Mouse (Mus musculus) thymus, postnatal 36 days (tissue): ENCODE results near the gene Hbq1b.

Source experiments
- DNase-seq, 2 experiments: peaks; one replicate each; pipeline ENCODE4 v3.0.0; 2022; ENCODE audit warnings: mixed read lengths in 2 of 2

The Hbq1b gene

DNA sequence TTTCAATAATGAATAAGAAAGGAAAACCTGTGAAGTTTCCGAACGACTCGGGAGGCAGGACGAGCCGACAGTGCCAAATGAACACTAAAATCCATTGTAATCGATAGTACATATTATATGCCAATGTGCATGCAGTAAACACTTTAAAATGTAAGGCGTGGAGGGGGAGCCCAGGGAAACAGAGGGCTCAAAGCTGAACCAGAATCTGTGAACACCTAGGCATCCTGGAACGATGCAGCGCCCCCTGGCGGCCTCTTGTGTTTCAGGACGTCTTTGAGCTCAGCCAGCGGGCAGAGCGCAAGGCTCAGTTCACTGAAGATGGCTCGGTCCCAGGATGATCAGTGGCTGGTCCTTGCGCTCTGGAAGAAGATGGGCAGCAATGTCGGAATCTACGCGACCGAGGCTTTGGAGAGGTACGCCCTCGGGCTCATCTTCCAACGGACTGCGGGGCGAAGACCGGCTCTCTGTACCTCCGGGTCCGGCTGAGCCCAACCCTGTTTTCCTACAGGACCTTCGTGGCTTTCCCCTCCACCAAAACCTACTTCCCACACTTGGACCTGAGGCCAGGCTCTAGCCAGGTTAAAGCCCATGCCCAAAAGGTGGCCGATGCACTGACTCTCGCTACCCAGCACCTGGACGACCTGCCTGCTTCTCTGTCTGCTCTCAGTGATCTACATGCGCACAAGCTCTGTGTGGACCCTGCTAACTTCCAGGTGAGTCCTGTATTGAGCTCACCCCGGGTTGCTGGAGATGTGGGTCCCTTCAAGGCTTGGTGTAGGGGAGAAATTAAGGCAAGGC lies at the start of gene Hbq1b:
TSS of gene Hbq1b (plus strand) at position 271 of the 798 bp plus-strand sequence.
- DNase-seq = peak; percentile 71 to 72

DNA sequence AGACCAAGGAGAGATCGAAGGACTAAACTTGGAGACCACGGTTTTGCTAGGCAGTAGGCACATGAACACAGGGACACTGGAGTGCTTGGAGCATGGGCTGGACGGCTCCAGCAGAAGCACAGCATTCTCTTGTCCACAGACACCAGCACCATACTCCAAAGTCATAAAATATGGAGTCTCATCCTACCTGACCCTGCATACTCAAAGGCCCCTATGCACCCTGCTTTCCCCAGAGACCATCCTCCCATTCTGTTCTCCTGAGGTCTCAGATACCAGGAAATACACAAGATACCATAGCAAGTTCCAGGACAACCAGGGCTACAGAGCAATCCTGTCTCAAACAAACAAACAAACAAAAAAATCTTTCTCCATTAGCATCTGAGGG lies 49.4 kb upstream of the Hbq1b start:
- no peak for DNase-seq

DNA sequence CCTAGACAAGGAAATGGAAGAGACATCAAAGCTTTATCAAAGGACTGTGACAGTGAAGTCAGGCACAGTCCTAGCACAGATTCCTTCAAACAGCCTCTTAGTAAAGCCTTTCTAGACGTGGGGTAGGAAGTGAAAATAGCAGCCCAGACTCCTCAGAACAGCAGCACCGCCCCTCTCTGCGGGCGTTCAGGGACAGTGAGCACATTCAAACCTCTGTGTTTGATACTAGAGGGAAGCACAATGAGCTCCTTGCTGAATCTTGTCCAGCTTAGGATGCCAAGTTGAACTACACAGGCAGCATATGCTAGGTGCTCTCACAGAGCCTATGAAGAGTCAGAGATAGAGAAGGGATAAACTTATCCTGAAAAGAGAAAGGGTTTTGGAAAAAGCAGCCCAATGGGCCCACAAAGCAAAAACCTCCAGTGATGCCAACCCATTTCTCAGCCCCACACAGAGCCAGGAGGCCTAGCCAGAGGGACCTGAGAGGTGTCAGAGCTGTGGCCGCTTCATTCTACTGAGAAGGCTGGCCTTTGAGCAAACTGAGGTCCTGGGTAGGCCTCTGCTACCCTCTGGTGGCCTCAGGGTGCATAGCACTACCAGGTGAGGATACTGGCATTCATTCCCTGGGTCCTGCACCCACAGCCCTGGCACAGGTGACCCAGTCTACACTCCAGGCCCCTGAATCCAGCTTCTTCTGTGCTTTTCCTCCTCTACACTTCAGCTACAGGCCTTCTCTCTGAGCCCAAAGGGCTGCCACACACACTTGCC lies 48.5 kb upstream of the Hbq1b start:
- peak; percentile 70 to 77 for DNase-seq

DNA sequence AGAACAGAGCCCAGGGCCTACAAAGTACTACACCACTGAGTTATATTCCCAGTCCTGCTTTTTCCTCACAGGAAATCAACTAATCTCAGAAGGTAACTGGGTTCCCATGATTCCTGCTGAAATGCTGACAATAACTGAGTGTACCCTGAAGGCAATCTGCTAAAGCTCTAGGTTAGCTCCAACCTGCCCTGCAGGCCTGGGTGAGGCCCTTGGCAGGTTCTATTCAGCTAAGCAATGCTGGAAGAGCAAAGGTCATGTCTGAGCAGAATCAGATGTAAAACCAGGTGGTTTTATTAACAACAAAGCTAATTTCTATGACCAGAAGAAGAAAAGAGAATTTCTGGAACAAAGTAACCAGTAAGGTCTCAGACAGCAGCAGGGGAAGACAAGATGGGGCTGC lies 45.4 kb upstream of the Hbq1b start:
- no peak for DNase-seq

DNA sequence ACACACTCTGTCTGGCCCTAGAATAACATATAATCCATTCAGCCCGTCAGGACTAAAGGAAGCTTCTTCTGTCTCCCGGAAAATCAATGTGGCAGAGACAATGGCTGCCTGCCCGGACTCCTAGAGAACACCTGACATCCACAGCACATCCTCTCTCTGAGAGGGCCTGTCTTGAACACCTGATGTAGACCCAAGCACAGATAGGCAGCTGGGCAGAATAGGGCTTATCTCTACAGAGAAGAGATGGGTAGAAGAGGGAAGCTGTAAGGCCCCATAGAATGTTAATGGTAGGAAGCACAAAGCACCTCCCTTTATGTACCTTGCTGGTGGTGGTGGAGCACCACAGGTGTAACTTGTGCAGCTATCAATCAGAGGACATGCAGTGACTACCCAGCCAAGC lies 44.6 kb upstream of the Hbq1b start:
- no peak for DNase-seq

DNA sequence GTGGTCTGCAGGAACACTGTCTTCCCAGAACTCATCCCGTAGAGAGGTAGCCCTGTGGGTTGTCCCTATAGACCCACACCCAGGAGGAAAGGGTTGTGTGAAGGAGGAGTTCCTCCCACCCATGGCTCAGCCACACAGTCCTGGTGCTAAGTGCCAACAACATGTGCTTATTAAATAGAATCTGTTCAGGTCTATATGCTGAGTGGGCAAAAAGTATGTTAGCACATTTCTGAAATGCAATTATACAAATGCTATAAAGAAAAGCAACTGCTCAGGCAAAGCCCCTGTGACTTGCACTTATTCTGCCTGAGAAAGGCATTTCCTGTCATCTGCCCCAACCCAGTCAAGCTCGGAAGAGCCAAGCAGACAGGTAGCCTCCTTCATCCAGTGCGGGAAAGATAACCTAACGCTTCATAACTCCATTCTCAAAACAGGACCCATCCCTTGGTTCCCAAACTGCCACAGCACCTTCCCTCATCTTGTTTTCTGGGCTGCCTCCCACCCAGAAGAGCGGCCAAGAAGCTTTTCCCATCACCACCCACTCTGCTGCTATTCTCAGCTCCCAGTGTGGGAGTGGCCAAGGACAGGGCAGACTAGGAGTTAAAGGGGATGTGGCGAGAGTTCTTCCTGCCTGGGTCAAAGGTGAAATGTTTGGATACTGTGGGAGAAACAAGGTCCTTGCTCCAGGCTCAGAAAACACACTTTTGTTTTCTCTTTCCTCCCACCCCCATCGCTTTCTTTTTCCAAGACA lies 43.4 kb upstream of the Hbq1b start:
- DNase-seq = no peak

DNA sequence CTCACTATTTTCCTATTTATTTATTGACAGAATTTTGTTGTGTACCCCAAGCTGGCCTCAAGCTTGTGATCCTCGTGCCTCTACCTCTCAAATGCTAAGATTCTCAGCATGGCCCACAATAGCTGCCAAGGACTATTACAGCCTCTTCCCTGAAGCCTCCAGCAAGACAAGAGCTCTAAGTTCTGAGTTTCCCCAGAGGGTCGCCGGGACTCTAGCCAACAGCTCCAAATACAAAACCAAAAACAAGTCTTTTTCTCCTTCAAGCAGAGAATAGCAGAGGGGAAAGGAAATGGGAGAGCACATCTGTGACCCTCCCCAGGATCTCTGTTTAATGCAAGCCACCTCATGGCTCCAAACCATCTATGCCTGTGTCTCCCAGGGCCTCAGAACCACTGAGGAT lies 42.7 kb upstream of the Hbq1b start:
- DNase-seq = no peak

DNA sequence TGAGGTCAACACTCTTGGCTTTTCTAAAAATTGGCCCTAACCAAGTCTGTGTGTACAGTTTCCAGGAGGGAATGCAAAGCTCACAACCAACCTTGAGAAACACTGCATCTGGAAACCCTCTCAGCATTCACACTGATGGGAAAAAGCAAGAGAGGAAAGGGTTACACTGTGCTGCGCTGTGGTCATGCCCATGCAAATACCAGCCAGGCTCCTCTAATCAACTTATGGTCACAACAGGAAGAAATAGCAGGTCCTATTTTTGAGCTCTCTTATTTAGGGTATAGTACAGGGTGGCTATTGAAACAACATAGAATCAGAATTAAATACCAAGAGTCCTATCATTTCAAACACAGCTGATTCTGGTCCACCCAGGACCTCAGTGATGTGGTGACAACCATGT lies 42.1 kb upstream of the Hbq1b start:
- no peak for DNase-seq

DNA sequence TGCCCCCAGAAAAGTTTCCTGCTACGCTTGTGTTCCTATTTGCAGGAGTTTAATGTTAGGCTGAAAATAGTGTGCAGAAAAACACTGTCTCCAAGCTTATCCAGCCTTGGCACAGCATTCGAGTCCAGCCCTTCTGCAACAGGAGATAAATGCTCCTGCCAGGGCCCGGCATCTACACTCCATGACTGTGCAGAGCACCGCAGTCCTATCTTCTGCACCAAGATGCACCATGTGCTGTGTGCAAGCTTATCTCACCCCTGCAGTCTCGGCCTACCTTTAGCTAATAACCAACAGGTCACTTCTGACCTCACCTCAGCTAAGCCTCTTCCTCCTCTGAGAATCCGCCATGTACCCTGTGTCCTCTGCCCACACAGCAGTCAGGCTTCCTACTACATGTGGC lies 41.2 kb upstream of the Hbq1b start:
- no peak for DNase-seq

DNA sequence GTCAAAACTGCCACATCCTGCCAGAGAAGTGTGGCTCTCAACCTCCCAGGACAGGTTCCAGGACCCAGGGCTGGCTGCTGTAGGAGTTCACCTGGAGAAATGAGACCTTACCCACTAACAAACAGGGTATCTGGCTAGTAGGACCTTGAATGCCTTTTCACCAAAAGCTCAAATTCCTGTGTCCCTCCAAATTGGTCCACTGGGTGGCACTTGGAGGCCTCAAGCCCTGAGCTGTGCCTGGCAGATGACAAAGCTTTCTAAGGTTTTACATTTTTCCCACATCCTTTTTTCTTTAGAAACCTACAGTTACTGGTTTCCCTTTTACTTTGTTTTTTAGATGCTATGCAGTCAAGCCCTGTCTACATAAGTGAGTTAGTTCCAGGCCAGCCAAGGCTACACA lies 39.7 kb upstream of the Hbq1b start:
- peak; percentile 23 to 30 for DNase-seq

DNA sequence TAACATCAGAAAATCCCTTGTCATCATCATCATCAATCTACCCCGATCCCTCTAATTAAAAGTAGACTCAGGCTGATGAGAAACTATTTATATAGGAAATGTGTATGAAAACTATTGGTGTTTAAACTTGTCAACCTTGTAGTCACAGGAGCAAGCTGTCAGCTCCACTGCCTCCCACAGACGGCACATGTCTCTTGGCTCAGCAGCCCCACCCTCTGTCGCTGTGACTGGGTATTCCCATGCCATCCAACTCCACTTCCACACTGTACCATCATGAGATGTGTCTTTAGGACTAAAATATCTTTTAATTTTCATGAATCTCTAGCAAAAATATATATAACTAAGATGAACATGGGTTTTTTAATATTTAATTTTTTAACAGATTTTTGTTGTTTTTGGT lies 38.4 kb upstream of the Hbq1b start:
- DNase-seq = no peak

DNA sequence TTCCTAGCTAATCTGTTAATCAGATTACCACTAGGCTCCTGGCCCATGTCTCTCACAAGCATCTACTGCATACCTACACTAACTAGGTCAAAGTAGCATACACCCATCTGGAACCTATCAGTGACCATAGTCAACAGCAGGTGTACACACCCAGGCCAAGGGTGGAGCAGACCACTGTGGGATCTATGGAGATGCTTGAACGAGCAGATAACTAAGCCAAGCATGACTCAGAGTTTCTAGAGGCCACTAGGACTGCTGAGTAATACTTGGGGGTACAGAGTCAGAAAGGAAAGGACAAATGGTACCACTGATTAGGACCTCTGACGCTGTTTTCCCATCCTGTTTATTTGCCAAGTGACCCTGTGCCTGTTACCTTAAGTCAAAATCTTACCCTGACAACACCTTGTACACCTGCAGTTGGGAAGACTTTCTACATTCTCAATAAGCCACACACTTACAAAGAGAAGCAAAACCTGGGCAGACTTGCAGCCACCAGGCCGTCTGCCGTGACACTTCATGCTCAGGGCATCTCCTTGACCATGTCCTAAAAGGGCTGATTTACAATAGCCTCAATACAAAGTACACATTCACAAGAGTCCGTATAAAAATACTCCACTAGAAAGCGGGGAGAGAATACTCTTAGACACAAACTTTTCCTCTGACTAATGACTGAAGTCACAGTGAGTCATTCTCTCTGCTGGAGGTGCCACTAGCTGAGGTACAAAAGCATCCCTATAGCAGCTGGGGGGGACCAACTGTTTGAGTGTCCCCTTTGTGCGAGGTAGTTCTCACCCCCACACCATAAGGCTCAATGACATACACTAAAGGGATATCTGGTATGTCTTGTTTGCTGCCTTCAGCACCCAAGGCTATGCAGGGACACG lies 35.6 kb upstream of the Hbq1b start:
- DNase-seq = no peak

DNA sequence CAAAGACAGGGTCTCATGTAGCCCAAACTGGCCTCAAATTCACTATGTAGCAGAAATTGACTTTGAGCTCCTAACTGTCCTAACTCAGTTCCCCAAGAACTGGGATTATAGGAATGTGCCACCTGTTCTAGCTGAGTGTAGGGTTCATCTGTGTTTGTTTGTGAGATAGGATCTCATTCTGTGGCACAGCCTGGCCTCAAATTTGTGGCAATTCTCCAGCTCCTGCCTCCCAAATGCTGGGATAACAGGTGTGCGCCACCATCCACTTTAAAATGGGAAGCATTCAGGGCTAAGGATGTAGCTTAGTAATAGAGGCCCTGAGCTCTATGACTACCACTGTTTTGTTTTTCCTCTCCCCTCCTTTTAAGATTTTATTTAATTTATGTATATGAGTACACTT lies 33.6 kb upstream of the Hbq1b start:
- DNase-seq = no peak

DNA sequence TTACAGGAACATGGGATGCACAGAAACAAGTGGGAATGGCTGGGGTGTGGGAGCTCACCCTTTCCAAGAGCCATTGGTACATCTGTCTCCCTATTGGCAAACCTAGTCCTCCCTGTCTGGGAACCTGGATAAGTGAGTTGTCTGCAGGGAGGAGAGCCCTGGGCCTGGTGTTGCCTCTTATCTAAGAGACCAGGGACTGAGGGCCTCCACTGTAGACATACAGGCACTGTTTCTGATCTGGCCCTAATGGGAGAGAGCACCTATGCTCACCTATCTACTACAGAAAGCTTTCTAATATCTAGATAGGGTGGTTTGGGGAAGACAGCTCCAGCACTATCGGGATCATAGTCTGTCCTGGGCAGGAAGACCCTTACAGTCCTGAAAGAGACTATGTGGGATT lies 30.6 kb upstream of the Hbq1b start:
- DNase-seq = no peak

DNA sequence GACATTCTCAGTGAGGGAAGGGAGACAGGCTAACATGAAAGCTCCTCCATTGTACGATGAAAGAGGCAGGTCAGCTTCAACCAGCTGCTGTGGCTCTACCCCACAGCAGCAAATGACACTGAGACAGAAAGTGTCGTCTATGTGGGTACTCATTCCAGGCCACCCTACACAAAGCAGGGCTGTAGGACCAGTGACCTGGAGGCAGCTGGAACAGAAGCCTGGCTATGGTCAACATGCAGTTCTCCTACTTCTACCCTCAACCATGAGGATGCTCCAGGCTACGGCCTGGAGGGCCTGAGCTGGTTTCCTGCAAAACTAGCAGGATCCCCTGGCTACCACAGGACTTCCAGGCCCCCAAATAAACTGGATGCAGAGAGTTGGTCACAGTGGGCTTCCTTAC lies 30.2 kb upstream of the Hbq1b start:
- no peak for DNase-seq

DNA sequence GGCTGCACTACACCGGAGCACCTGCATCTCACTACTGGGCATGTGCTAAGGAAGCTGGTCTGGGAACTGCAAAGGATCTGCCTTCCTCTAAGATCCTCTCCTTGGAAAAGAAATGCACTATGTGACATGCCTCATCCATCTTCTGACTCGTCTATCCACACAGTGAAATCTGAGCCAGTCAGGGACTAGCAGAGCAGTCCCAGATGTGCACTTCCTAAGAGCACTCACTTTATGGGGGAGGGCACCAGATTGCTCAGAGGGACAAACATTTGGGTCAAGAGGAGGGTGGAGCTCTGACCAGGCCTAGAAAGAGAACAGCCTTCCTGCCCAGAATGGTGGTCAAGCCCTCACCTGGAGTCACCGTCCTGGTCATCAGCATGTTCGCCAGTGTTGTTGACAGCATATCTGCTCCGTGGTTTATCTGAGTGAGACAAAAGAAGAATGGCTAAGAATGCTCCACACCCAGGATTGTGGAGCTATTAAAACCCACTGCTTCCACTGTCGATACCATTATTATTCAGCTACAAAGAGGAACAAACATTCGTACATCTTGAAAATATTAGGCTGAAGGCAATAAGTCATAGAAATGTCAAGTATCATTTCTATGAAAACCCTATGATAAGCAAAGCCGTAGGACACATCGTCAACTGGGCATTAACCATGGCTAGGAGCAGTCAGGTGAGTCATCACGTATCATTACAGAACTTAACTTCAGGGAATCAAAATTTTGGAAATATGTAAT lies 23.9 kb upstream of the Hbq1b start:
- no peak for DNase-seq

DNA sequence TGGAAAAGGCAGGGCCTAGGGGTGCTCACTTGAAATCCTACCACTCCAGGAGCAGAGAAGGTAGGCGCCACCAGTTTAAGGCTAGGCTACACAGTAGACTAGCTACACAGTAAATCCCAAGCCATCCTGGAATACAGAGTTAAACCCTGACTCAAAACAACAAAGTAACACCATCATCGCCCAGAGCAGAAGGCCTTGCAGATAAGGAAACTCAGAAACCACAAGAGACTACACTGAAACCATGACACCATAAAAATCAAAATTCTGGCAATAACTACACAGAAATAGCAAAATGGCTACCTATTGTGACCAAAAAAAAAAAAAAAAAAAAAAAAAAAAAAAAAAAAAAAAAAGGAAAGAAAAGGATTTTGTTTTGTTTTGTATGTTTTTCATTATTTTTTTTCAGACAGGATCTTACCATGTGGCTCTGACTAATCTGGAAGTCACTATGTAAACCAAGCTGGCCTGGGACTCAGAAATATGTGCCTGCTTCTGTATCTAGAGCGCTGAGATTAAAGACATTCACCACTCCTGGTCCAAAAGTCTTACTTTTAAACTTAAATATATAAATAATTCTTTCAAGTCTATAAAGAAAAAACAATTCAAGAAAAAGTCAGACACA lies 21.5 kb upstream of the Hbq1b start:
- DNase-seq = no peak

DNA sequence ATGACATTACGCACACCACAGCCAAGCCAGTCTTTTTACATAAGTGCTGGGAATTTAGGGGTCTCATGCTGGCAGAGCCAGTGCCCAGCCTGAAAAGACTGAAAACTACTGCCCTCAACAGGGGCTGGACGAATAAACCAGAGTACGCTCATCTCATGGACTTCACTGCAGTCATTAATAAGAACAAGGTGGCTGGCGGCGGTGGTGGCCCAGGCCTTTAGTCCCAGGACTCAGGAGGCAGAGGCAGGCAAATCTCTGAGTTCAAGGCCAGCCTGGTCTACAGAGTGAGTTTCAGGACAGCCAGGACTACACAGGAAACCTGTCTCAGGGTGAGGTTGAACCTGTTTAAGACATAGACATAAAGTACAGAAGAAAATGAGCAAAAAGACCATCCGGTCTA lies 20.6 kb upstream of the Hbq1b start:
- DNase-seq = no peak

DNA sequence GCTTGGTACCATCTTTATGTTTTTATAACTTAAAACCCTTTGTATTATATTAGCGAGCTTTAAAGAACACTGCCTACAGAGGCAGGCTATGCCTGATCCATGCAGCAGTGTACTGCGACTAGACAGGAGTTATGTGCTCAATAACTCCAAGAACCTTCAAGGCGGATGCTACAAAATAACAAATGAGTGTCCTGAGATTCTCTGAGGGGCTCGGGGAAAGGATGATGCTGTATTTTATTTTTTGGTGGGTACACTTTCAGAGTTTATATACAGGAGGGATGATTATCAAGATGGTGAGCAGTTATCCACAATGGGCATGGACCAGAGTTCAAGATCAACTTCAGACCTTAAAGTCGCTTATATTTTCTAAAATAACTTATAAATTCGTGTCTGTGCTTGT lies 20.0 kb upstream of the Hbq1b start:
- no peak for DNase-seq

DNA sequence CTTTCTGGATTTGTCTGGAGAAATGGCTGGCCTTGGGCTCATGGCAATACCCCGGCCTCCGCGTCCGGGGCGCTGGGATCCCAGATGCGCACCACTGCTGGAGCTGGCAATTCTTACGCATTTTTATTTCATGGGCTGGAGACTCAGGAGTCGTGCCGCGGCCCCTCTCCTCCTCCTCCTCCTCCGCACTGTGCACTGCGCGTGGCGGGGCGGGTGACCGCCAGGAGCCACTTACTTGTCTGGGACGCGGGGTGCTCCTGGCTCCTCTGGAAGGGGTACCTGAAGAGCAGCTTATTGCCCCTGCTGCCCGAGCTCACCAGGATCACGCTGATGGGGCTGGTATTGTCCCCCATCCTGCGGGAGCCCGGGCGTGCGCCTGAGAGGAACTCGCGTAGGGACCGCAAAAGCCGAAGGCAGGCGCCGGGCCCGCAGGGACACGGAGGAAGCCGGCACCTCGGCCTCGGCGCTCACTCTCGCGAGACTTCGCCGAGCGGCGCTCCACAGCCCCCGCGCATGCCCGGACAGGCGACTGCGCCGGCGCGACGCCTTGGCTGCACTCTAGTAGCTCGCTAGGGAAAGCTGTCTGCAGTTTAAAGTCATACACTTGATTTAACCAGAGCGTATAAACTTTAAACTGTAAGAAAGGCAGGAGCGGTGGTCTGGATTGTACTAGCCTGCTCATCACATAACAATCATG lies 19.4 kb upstream of the Hbq1b start, which contains the start of gene Nprl3:
TSS of gene Nprl3 (minus strand) at position 520 of the 697 bp plus-strand sequence.
- DNase-seq = peak; percentile 96 to 97

DNA sequence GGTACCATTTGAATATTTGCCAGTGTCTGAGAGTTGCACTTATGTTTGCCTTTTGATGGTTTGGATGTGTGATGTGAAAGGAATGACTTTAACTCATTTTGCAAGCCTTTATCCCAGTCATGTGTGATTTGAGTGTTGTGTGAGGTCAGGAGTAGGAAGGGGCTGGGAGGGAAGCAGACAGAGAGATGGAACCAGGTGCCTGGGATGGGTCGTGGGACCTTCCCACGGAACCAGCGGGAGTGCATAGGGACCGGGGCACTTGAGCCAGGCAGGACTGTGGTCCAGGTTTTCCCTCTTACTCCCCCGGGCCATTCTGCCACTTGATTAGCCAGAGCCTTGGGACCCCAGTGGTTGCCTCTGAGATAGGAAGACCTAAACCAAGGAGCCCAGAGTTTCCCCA lies 18.8 kb upstream of the Hbq1b start:
- peak; percentile 4 to 24 for DNase-seq
